Mouse (Mus musculus) kidney, embryonic 16.5 days (tissue): ENCODE data around the gene Tbxas1. TPM values are rescaled to one million over a fixed set of nuclear protein-coding genes. Genes with fewer than 3 reads are reported as not detected.
A peak's percentile ranks its signal among the peaks of the same experiment; 100 is the strongest.

Experiments
- ATAC-seq: fragments of 200-750 bp; cut with Nextera tagmentation; 2 replicates; pipeline ENCODE4 v1.8.0; 2017; ENCODE audit warnings: moderate TSS enrichment; ENCODE audit not compliant: low FRiP score, low TSS enrichment
- H3K27ac ChIP-seq: fragments of 300-500 bp; sonication (generic); 2 replicates; pipeline ENCODE4 v1.5.1; 2014; ENCODE audit warnings: low read length
- H3K27me3 ChIP-seq: fragments of 300-500 bp; sonication (generic); 2 replicates; pipeline ENCODE4 v1.6.1; 2014; ENCODE audit warnings: low read length, control low read depth, mixed read lengths; ENCODE audit not compliant: insufficient read depth
- H3K36me3 ChIP-seq: fragments of 300-500 bp; sonication (generic); 2 replicates; pipeline ENCODE4 v1.6.1; 2014; ENCODE audit warnings: low read length, control low read depth, mixed read lengths; ENCODE audit not compliant: insufficient read depth
- H3K4me1 ChIP-seq: fragments of 300-500 bp; sonication (generic); 2 replicates; pipeline ENCODE4 v1.6.1; 2014; ENCODE audit warnings: low read length, control low read depth, mixed read lengths; ENCODE audit not compliant: insufficient read depth
- H3K4me2 ChIP-seq: fragments of 300-500 bp; sonication (generic); replicated peaks from 2 replicates; pipeline ENCODE4 v1.6.1; 2014; ENCODE audit warnings: low read depth, low read length
- H3K4me3 ChIP-seq: fragments of 300-500 bp; sonication (generic); 2 replicates; pipeline ENCODE4 v1.5.1; 2014; ENCODE audit warnings: mild to moderate bottlenecking, low read length
- H3K9ac ChIP-seq: fragments of 300-500 bp; sonication (generic); replicated peaks from 2 replicates; pipeline ENCODE4 v1.6.1; 2014; ENCODE audit warnings: low read length
- H3K9me3 ChIP-seq: fragments of 300-500 bp; sonication (generic); 2 replicates; pipeline ENCODE4 v1.6.1; 2016; ENCODE audit warnings: low read length, control low read depth
- WGBS: fragments of 180-500 bp; shearing (Covaris S2); extraction: QIAGEN DNeasy Blood & Tissue Kit; methylation state at CpG from one replicate; pipeline ENCODE4 v1.1.7; 2014; 5-methylcytosine and 5-hydroxymethylcytosine counted together
- polyA plus RNA-seq: library from polyadenylated mRNA; unstranded; fragments of >200 nt; fragmentation: Nextera tagmentation; extraction: Ambion mirVana; gene quantifications from 2 replicates; pipeline ENCODE4 v1.2.1, GENCODE M21; 2015

The Tbxas1 gene
- polyA plus RNA-seq, 1 experiment from 2014 or later: 9.2 TPM

- Histone ChIP-seq H3K4me3 (no peak overlapping the region), H3K4me1 (peaks cover 24% of the 10 kb centered on the region), H3K9me3 (no peaks in the 10 kb centered on the region), H3K27me3 (no peaks in the 10 kb centered on the region), H3K9ac (no peak overlapping the region), H3K36me3 (no peaks in the 10 kb centered on the region), H3K4me2 (no peak overlapping the region), H3K27ac (no peak overlapping the region)
- WGBS: 91% methylated on average over 10 of the region's 10 CpGs
- no peak for ATAC-seq
Observed at GRCm38 (mm10) chr6:38914181-38914580, 39.0 kb downstream of the Tbxas1 start.

GRCm38 (mm10) chr6:38915776-38916175 lies 40.6 kb downstream of the Tbxas1 start:
- Histone ChIP-seq H3K27ac (no peak overlapping the region), H3K4me2 (no peak overlapping the region)
- 66% methylated on average over 5 of the region's 5 CpGs for WGBS

GRCm38 (mm10) chr6:38916571-38916970 lies 41.4 kb downstream of the Tbxas1 start:
- H3K4me3 ChIP-seq: no peak overlapping the region
- WGBS: 80% methylated on average over 4 of the region's 4 CpGs
- no peaks in the 10 kb centered on the region for H3K27me3 ChIP-seq
- peak overlapping the region; percentile 96; the same call in 1 of the 2 replicates for H3K27ac ChIP-seq
- H3K4me2 ChIP-seq: no peak overlapping the region
- no peaks in the 10 kb centered on the region for H3K9me3 ChIP-seq
- no peaks in the 10 kb centered on the region for H3K36me3 ChIP-seq
- no peak overlapping the region for H3K9ac ChIP-seq
- no peak for ATAC-seq
- peaks cover 41% of the 10 kb centered on the region for H3K4me1 ChIP-seq

More at GRCm38 (mm10) chr6:38915776-38916175, 40.6 kb downstream of the Tbxas1 start:
- ATAC-seq: no peak
- no peak overlapping the region for H3K4me3 ChIP-seq
- no peak overlapping the region for H3K9ac ChIP-seq
- no peaks in the 10 kb centered on the region for H3K9me3 ChIP-seq
- H3K36me3 ChIP-seq: no peaks in the 10 kb centered on the region
- peaks cover 34% of the 10 kb centered on the region for H3K4me1 ChIP-seq
- H3K27me3 ChIP-seq: no peaks in the 10 kb centered on the region

- H3K4me3 ChIP-seq: no peak overlapping the region
- H3K9ac ChIP-seq: no peak overlapping the region
- peak; percentile 47 for ATAC-seq
- H3K36me3 ChIP-seq: no peaks in the 10 kb centered on the region
- no peaks in the 10 kb centered on the region for H3K27me3 ChIP-seq
- 43% methylated on average over 3 of the region's 3 CpGs for WGBS
- H3K9me3 ChIP-seq: no peaks in the 10 kb centered on the region
- peaks cover 42% of the 10 kb centered on the region for H3K4me1 ChIP-seq
- no peak overlapping the region for H3K4me2 ChIP-seq
- peak overlapping the region; percentile 96 for H3K27ac ChIP-seq
Observed at GRCm38 (mm10) chr6:38917415-38917814, 42.2 kb downstream of the Tbxas1 start.

- Histone ChIP-seq H3K27me3 (no peaks in the 10 kb centered on the region), H3K27ac (peak overlapping the region; percentile 96), H3K4me1 (peaks cover 42% of the 10 kb centered on the region), H3K4me2 (no peak overlapping the region), H3K4me3 (no peak overlapping the region), H3K36me3 (no peaks in the 10 kb centered on the region), H3K9ac (no peak overlapping the region; the same call in 1 of the 2 replicates), H3K9me3 (no peaks in the 10 kb centered on the region)
- peak; percentile 14; the same call in 1 of the 2 replicates for ATAC-seq
- WGBS: 71% methylated on average over 4 of the region's 4 CpGs
Observed at GRCm38 (mm10) chr6:38918728-38919127, 43.5 kb downstream of the Tbxas1 start.

GRCm38 (mm10) chr6:38919135-38919740 lies 44.0 kb downstream of the Tbxas1 start:
- no peaks in the 10 kb centered on the region for H3K36me3 ChIP-seq
- peak overlapping the region; percentile 96 for H3K27ac ChIP-seq
- H3K9ac ChIP-seq: peak overlapping the region; percentile 2; the same call in 1 of the 2 replicates
- H3K4me1 ChIP-seq: peaks cover 42% of the 10 kb centered on the region
- peak; percentile 79 for ATAC-seq
- H3K4me2 ChIP-seq: peak overlapping the region; percentile 24
- 58% methylated on average over 14 of the region's 14 CpGs for WGBS
- no peak overlapping the region for H3K4me3 ChIP-seq
- H3K9me3 ChIP-seq: no peaks in the 10 kb centered on the region
- no peaks in the 10 kb centered on the region for H3K27me3 ChIP-seq

GRCm38 (mm10) chr6:38920141-38920540 lies 44.9 kb downstream of the Tbxas1 start:
- Histone ChIP-seq H3K36me3 (no peaks in the 10 kb centered on the region), H3K4me2 (no peak overlapping the region), H3K9ac (no peak overlapping the region), H3K4me3 (no peak overlapping the region), H3K9me3 (no peaks in the 10 kb centered on the region), H3K27ac (peak overlapping the region; percentile 96), H3K4me1 (peaks cover 42% of the 10 kb centered on the region), H3K27me3 (no peaks in the 10 kb centered on the region)
- no peak for ATAC-seq
- 67% methylated on average over 6 of the region's 6 CpGs for WGBS

GRCm38 (mm10) chr6:38921095-38921809 lies 46.0 kb downstream of the Tbxas1 start:
- Histone ChIP-seq H3K9me3 (no peaks in the 10 kb centered on the region), H3K9ac (no peak overlapping the region), H3K27me3 (no peaks in the 10 kb centered on the region), H3K36me3 (no peaks in the 10 kb centered on the region), H3K27ac (peak overlapping the region; percentile 79), H3K4me2 (no peak overlapping the region), H3K4me3 (no peak overlapping the region), H3K4me1 (peaks cover 40% of the 10 kb centered on the region)
- WGBS: 62% methylated on average over 17 of the region's 17 CpGs
- ATAC-seq: peak; percentile 32; the same call in 1 of the 2 replicates

- Histone ChIP-seq H3K27me3 (no peaks in the 10 kb centered on the region), H3K4me3 (no peak overlapping the region), H3K4me2 (no peak overlapping the region), H3K9ac (no peak overlapping the region), H3K36me3 (no peaks in the 10 kb centered on the region), H3K4me1 (peaks cover 40% of the 10 kb centered on the region), H3K9me3 (no peaks in the 10 kb centered on the region), H3K27ac (peak overlapping the region; percentile 79)
- ATAC-seq: no peak
- 87% methylated on average over 8 of the region's 8 CpGs for WGBS
Observed at GRCm38 (mm10) chr6:38921810-38922116, 46.6 kb downstream of the Tbxas1 start.

GRCm38 (mm10) chr6:38922517-38922916 lies 47.3 kb downstream of the Tbxas1 start:
- ATAC-seq: no peak
- Histone ChIP-seq H3K36me3 (no peaks in the 10 kb centered on the region), H3K4me3 (no peak overlapping the region), H3K4me1 (peaks cover 41% of the 10 kb centered on the region), H3K27ac (no peak overlapping the region), H3K4me2 (no peak overlapping the region), H3K27me3 (no peaks in the 10 kb centered on the region), H3K9ac (no peak overlapping the region), H3K9me3 (no peaks in the 10 kb centered on the region)
- 51% methylated on average over 2 of the region's 2 CpGs for WGBS
